Mouse (Mus musculus) c-Kit-positive CD71-negative TER-119-negative erythroid progenitor cells, embryonic 14.5 days (primary cell): ENCODE results near the gene Aqp2.

ENCODE experiments used
- DNase-seq: peaks from one replicate; pipeline ENCODE4 v3.0.0-alpha.2; 2013; ENCODE audit warnings: low read depth

Aqp2 gene

DNA sequence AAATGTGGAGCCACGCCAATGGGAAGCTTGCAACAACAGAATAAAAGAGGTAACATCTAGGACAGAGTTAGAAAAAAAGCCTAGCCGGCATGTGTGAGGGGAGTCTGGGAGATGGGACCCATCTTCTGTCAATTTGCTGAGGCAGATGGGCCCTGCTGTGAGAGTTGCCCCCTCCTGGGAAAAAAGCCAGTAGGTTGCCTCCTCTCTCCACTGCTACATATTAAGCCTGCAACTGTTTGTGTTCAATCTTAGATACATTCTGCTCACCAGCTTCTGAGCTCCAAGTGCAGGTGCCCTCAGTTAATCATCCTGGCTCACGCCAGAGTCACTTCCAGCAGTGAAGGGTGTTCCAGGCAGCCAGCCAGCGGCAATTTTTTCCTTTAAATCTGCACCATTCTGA is 41.0 kb downstream of the Aqp2 start:
- DNase-seq = no peak

DNA sequence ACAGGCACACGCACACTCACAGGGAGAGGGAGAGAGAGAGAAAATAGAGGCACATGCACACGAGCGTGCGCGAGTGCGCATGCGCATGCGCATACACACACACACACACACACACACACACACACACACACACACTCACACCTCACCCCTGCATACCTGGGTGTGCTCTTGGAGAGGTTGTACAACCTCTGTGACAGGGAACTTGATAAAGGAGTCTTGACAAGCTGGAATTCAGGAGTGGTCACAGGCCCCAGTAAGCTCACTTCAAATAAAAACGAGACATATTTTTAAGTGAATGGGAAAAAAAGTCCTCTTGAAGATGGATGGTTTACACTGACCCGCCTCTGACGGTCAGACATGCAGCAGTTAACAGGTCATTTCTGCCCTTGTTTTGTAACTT is 43.2 kb downstream of the Aqp2 start:
- DNase-seq = no peak

DNA sequence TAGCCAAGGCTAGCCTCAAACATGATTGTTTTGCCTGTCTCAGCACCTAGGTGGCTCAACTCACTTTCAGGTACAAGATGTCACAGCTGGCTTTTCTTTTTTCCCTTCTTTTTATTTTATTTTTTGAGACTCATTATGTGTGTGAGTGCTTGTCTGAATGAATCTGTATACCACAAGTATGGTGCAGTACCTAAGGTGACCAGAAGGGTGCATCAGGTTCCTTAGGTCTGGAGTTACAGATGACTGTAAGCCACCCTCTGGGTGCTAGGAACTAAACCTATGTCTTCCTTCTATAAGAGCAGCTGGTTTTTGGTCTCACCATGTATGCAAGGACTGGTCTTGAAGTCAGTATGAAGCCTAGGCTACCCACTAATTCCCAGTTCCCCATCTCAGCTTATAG is 52.8 kb downstream of the Aqp2 start:
- no peak for DNase-seq
